Mouse (Mus musculus) liver, embryonic 11.5 days (tissue): Measurements from ENCODE around the gene Ndufa11. TPM values are rescaled to one million over a fixed set of nuclear protein-coding genes. Genes with fewer than 3 reads are reported as not detected.

Source experiments
- ATAC-seq: fragments of 200-750 bp; cut with Nextera tagmentation; replicated peaks from 2 replicates; pipeline ENCODE4 v1.8.0; 2017; ENCODE audit warnings: moderate number of reproducible peaks, mild to moderate bottlenecking, moderate TSS enrichment, moderate library complexity; ENCODE audit not compliant: low FRiP score
- DNase-seq: peaks from one replicate; pipeline ENCODE4 v3.0.0-alpha.2; 2017; ENCODE audit warnings: low spot score
- H3K27ac ChIP-seq: fragments of 300-500 bp; sonication (generic); 2 replicates; pipeline ENCODE4 v1.5.1; 2014; ENCODE audit warnings: mild to moderate bottlenecking, low read depth, low read length, control low read depth
- H3K27me3 ChIP-seq: fragments of 300-500 bp; sonication (generic); replicated peaks from 2 replicates; pipeline ENCODE4 v1.6.1; 2014; ENCODE audit warnings: low read length, mixed read lengths; ENCODE audit not compliant: control insufficient read depth, insufficient read depth
- H3K36me3 ChIP-seq: fragments of 300-500 bp; sonication (generic); 2 replicates; pipeline ENCODE4 v1.6.1; 2014; ENCODE audit warnings: mild to moderate bottlenecking, low read length, moderate library complexity, mixed read lengths; ENCODE audit not compliant: control insufficient read depth, insufficient read depth
- H3K4me1 ChIP-seq: fragments of 300-500 bp; sonication (generic); replicated peaks from 2 replicates; pipeline ENCODE4 v1.6.1; 2014; ENCODE audit warnings: low read length, mixed read lengths; ENCODE audit not compliant: control insufficient read depth, insufficient read depth
- H3K4me2 ChIP-seq: fragments of 300-500 bp; sonication (generic); 2 replicates; pipeline ENCODE4 v1.6.1; 2014; ENCODE audit warnings: mild to moderate bottlenecking, control low read depth, moderate library complexity
- H3K4me3 ChIP-seq: fragments of 300-500 bp; sonication (generic); 2 replicates; pipeline ENCODE4 v1.5.1; 2014; ENCODE audit warnings: low read depth, low read length, control low read depth
- H3K9ac ChIP-seq: fragments of 300-500 bp; sonication (generic); 2 replicates; pipeline ENCODE4 v1.6.1; 2014; ENCODE audit warnings: low read depth, low read length, control low read depth
- H3K9me3 ChIP-seq: fragments of 300-500 bp; sonication (generic); 2 replicates; pipeline ENCODE4 v1.6.1; 2016; ENCODE audit warnings: low read length, inconsistent platforms, mixed read lengths; ENCODE audit not compliant: control insufficient read depth
- WGBS: fragments of 180-500 bp; shearing (Covaris S2); extraction: QIAGEN DNeasy Blood & Tissue Kit; methylation state at CpG from one replicate; pipeline ENCODE4 v1.1.7; 2014; 5-methylcytosine and 5-hydroxymethylcytosine counted together
- polyA plus RNA-seq: library from polyadenylated mRNA; unstranded; fragments of >200 nt; fragmentation: Nextera tagmentation; extraction: Ambion mirVana; gene quantifications from 2 replicates; pipeline ENCODE4 v1.2.1, GENCODE M21; 2014

Ndufa11 gene
- polyA plus RNA-seq, 1 experiment from 2014 or later, result 358 TPM

GRCm38 (mm10) chr17:56727029-56727649, 9.6 kb downstream of the Ndufa11 start:
- no peak for DNase-seq
- WGBS, result 19% methylated on average over 7 of the region's 7 CpGs
- Histone ChIP-seq H3K9me3 (no peaks in the 10 kb centered on the region), H3K36me3 (peaks cover 11% of the 10 kb centered on the region; the same call in 1 of the 2 replicates), H3K4me2 (peak overlapping the region; percentile 51; the same call in 1 of the 2 replicates), H3K27ac (no peak overlapping the region), H3K4me1 (peaks cover 17% of the 10 kb centered on the region), H3K4me3 (no peak overlapping the region), H3K9ac (no peak overlapping the region), H3K27me3 (peaks cover 10% of the 10 kb centered on the region; the same call in 1 of the 2 replicates)
- ATAC-seq, result no peak

GRCm38 (mm10) chr17:56727659-56728058, 10.1 kb downstream of the Ndufa11 start:
- H3K9ac ChIP-seq, result peak overlapping the region; percentile 34; the same call in 1 of the 2 replicates
- peak; percentile 60 for ATAC-seq
- no peak overlapping the region for H3K4me3 ChIP-seq
- H3K27me3 ChIP-seq, result peaks cover 10% of the 10 kb centered on the region; the same call in 1 of the 2 replicates
- DNase-seq, result peak; percentile 68
- peaks cover 8% of the 10 kb centered on the region; the same call in 1 of the 2 replicates for H3K36me3 ChIP-seq
- peak overlapping the region; percentile 51 for H3K4me2 ChIP-seq
- H3K9me3 ChIP-seq, result no peaks in the 10 kb centered on the region
- peaks cover 17% of the 10 kb centered on the region for H3K4me1 ChIP-seq
- 12% methylated on average over 12 of the region's 12 CpGs for WGBS
- no peak overlapping the region for H3K27ac ChIP-seq

- DNase-seq (no peak), ATAC-seq (no peak; the same call in 1 of the 2 replicates)
- Histone ChIP-seq H3K4me1 (peaks cover 17% of the 10 kb centered on the region), H3K27ac (no peak overlapping the region), H3K9ac (peak overlapping the region; percentile 34; the same call in 1 of the 2 replicates), H3K27me3 (peaks cover 10% of the 10 kb centered on the region; the same call in 1 of the 2 replicates), H3K4me3 (no peak overlapping the region), H3K9me3 (no peaks in the 10 kb centered on the region), H3K36me3 (peaks cover 8% of the 10 kb centered on the region; the same call in 1 of the 2 replicates), H3K4me2 (peak overlapping the region; percentile 51)
- WGBS, result 19% methylated on average over 12 of the region's 12 CpGs
Measured at GRCm38 (mm10) chr17:56728117-56728516, 10.6 kb downstream of the Ndufa11 start.

GRCm38 (mm10) chr17:56729151-56729550, 11.6 kb downstream of the Ndufa11 start:
- Histone ChIP-seq H3K9me3 (no peaks in the 10 kb centered on the region), H3K27ac (no peak overlapping the region), H3K36me3 (no peaks in the 10 kb centered on the region), H3K9ac (no peak overlapping the region), H3K4me2 (no peak overlapping the region), H3K27me3 (peaks cover 10% of the 10 kb centered on the region; the same call in 1 of the 2 replicates), H3K4me3 (no peak overlapping the region), H3K4me1 (peaks cover 17% of the 10 kb centered on the region)
- ATAC-seq (no peak), DNase-seq (no peak)
- WGBS, result 59% methylated on average over 6 of the region's 6 CpGs

- Histone ChIP-seq H3K4me2 (no peak overlapping the region), H3K4me1 (peaks cover 17% of the 10 kb centered on the region), H3K9me3 (no peaks in the 10 kb centered on the region), H3K27ac (no peak overlapping the region), H3K27me3 (peaks cover 12% of the 10 kb centered on the region; the same call in 1 of the 2 replicates), H3K4me3 (no peak overlapping the region), H3K36me3 (no peaks in the 10 kb centered on the region), H3K9ac (no peak overlapping the region)
- ATAC-seq (no peak), DNase-seq (no peak)
- 79% methylated on average over 2 of the region's 2 CpGs for WGBS
Measured at GRCm38 (mm10) chr17:56729656-56730055, 12.1 kb downstream of the Ndufa11 start.

GRCm38 (mm10) chr17:56736534-56736933, 19.0 kb downstream of the Ndufa11 start:
- Histone ChIP-seq H3K4me1 (no peaks in the 10 kb centered on the region), H3K27me3 (peaks cover 14% of the 10 kb centered on the region; the same call in 1 of the 2 replicates), H3K36me3 (no peaks in the 10 kb centered on the region), H3K4me2 (no peak overlapping the region), H3K9ac (no peak overlapping the region), H3K9me3 (no peaks in the 10 kb centered on the region), H3K4me3 (no peak overlapping the region), H3K27ac (no peak overlapping the region)
- no peak for DNase-seq
- WGBS, result 33% methylated on average over 8 of the region's 8 CpGs
- no peak for ATAC-seq

- Histone ChIP-seq H3K4me1 (no peaks in the 10 kb centered on the region), H3K36me3 (no peaks in the 10 kb centered on the region), H3K4me2 (no peak overlapping the region), H3K27me3 (peaks cover 14% of the 10 kb centered on the region; the same call in 1 of the 2 replicates), H3K9me3 (no peaks in the 10 kb centered on the region), H3K4me3 (no peak overlapping the region), H3K9ac (no peak overlapping the region), H3K27ac (no peak overlapping the region)
- WGBS, result 77% methylated on average over 10 of the region's 10 CpGs
- DNase-seq (no peak), ATAC-seq (no peak)
Measured at GRCm38 (mm10) chr17:56738221-56738620, 20.7 kb downstream of the Ndufa11 start.

GRCm38 (mm10) chr17:56740118-56740787, 22.7 kb downstream of the Ndufa11 start:
- Histone ChIP-seq H3K27ac (no peak overlapping the region), H3K9me3 (no peaks in the 10 kb centered on the region), H3K4me2 (no peak overlapping the region), H3K4me1 (no peaks in the 10 kb centered on the region), H3K27me3 (peaks cover 12% of the 10 kb centered on the region; the same call in 1 of the 2 replicates), H3K36me3 (no peaks in the 10 kb centered on the region), H3K9ac (no peak overlapping the region), H3K4me3 (no peak overlapping the region)
- ATAC-seq (no peak), DNase-seq (no peak)
- WGBS, result 75% methylated on average over 17 of the region's 17 CpGs
